Mouse (Mus musculus) heart, embryonic 15.5 days (tissue): ENCODE measurements around the gene Fadd. TPM values are rescaled to one million over a fixed set of nuclear protein-coding genes. Genes with fewer than 3 reads are reported as not detected.
A peak's percentile ranks its signal among the peaks of the same experiment; 100 is the strongest.

Source experiments
- ATAC-seq: fragments of 200-750 bp; cut with Nextera tagmentation; replicated peaks from 2 replicates; pipeline ENCODE4 v1.8.0; 2017; ENCODE audit warnings: low read depth, moderate TSS enrichment; ENCODE audit not compliant: insufficient number of reproducible peaks, insufficient read depth, low FRiP score
- H3K27ac ChIP-seq: fragments of 300-500 bp; sonication (generic); 2 replicates; pipeline ENCODE4 v1.5.1; 2015; ENCODE audit warnings: mild to moderate bottlenecking, inconsistent platforms
- H3K27me3 ChIP-seq: fragments of 300-500 bp; sonication (generic); 2 replicates; pipeline ENCODE4 v1.6.1; 2015; ENCODE audit warnings: inconsistent platforms
- H3K36me3 ChIP-seq: fragments of 300-500 bp; sonication (generic); 2 replicates; pipeline ENCODE4 v1.6.1; 2015; ENCODE audit warnings: mild to moderate bottlenecking, inconsistent platforms
- H3K4me1 ChIP-seq: fragments of 300-500 bp; sonication (generic); replicated peaks from 2 replicates; pipeline ENCODE4 v1.6.1; 2015; ENCODE audit warnings: inconsistent platforms
- H3K4me2 ChIP-seq: fragments of 300-500 bp; sonication (generic); 2 replicates; pipeline ENCODE4 v1.6.1; 2015; ENCODE audit warnings: inconsistent platforms, mild to moderate bottlenecking, moderate library complexity
- H3K4me3 ChIP-seq: fragments of 300-500 bp; sonication (generic); 2 replicates; pipeline ENCODE4 v1.5.1; 2015; ENCODE audit warnings: mild to moderate bottlenecking, inconsistent platforms
- H3K9ac ChIP-seq: fragments of 300-500 bp; sonication (generic); 2 replicates; pipeline ENCODE4 v1.6.1; 2015; ENCODE audit warnings: mild to moderate bottlenecking, inconsistent platforms
- H3K9me3 ChIP-seq: fragments of 300-500 bp; sonication (generic); replicated peaks from 2 replicates; pipeline ENCODE4 v1.6.1; 2016; ENCODE audit warnings: inconsistent platforms
- WGBS: fragments of 180-500 bp; shearing (Covaris S2); methylation state at CpG from one replicate; pipeline ENCODE4 v1.1.7; 2015; ENCODE audit warnings: mixed read lengths; 5-methylcytosine and 5-hydroxymethylcytosine counted together
- polyA plus RNA-seq: library from polyadenylated mRNA; unstranded; fragments of >200 nt; fragmentation: Nextera tagmentation; extraction: Ambion mirVana; gene quantifications from 2 replicates; pipeline ENCODE4 v1.2.1, GENCODE M21; 2015

Fadd gene
- polyA plus RNA-seq, 1 experiment from 2014 or later, result 11.0 TPM

DNA sequence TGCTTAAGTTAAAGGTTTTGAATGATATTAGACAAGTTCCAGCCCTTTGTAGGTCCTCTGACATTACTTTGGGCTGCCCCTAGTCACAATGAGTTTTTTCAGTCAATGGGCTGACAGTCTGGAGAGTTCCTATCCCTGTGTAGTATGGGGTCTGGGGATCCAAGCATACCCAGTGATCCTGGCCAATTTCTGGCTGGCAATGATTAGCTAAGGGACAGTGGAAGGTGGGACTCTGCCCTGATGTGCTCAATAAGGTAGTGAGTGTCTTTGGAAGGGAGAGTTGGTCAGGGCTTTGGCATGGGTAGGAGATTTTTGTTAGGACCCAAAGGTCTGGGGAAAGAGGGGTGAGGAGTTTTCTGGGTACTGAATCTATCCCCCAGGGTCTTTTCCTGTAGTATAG lies 10.7 kb downstream of the Fadd start:
- ATAC-seq, result no peak
- no peaks in the 10 kb centered on the region for H3K9me3 ChIP-seq
- H3K27ac ChIP-seq, result no peak overlapping the region

DNA sequence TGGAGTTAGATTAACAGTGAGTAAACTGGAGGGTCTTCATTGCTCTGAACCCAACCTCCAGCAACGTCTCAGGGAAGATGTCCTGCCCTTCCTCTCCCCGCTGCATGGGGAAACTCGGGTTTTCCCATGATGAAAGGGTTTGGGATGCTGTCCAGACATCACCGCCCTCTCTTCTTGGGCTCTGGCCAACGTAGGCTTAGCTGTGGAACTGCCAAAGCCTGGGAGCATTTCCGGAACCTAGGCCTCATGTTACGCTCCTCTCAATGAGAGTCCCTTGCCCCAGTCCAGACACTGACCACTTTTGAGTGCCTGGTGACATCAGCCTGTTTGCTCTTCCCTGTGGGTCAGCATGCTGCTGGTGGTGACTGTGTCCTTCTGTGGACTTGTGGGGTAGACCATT lies 12.8 kb downstream of the Fadd start:
- Histone ChIP-seq H3K27ac (peak overlapping the region; percentile 48; the same call in 1 of the 2 replicates), H3K4me1 (peaks cover 11% of the 10 kb centered on the region), H3K4me2 (no peak overlapping the region), H3K4me3 (no peak overlapping the region), H3K27me3 (no peaks in the 10 kb centered on the region), H3K9me3 (no peaks in the 10 kb centered on the region), H3K36me3 (no peaks in the 10 kb centered on the region), H3K9ac (no peak overlapping the region)
- ATAC-seq, result peak; percentile 67
- WGBS, result 33% methylated on average over 7 of the region's 7 CpGs

More for the DNA sequence above, 10.7 kb downstream of the Fadd start:
- no peaks in the 10 kb centered on the region for H3K27me3 ChIP-seq
- no peaks in the 10 kb centered on the region for H3K36me3 ChIP-seq
- no peak overlapping the region for H3K4me2 ChIP-seq
- peaks cover 10% of the 10 kb centered on the region for H3K4me1 ChIP-seq
- no peak overlapping the region for H3K4me3 ChIP-seq
- H3K9ac ChIP-seq, result no peak overlapping the region

DNA sequence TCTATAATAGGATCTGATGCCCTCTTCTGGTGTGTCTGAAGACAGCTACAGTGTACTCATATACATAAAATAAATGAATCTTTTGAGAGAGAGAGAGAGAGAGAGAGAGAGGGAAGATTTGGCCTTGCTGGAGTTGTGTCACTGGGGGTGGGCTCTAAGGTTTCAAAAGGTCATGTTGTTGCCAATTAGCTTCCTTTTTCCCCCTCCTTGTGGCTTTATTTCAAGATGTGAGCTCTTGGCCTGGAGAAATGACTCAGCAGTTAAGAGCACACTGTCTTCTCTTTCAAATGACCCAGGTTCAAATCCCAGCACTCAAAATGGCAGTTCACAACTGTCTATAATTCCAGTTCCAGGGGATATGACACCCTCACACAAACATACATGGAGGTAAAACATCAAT lies 14.2 kb downstream of the Fadd start:
- Histone ChIP-seq H3K4me1 (peaks cover 21% of the 10 kb centered on the region), H3K27me3 (no peaks in the 10 kb centered on the region), H3K4me3 (no peak overlapping the region), H3K36me3 (no peaks in the 10 kb centered on the region), H3K9me3 (no peaks in the 10 kb centered on the region), H3K27ac (no peak overlapping the region), H3K4me2 (no peak overlapping the region), H3K9ac (no peak overlapping the region)
- no peak for ATAC-seq

DNA sequence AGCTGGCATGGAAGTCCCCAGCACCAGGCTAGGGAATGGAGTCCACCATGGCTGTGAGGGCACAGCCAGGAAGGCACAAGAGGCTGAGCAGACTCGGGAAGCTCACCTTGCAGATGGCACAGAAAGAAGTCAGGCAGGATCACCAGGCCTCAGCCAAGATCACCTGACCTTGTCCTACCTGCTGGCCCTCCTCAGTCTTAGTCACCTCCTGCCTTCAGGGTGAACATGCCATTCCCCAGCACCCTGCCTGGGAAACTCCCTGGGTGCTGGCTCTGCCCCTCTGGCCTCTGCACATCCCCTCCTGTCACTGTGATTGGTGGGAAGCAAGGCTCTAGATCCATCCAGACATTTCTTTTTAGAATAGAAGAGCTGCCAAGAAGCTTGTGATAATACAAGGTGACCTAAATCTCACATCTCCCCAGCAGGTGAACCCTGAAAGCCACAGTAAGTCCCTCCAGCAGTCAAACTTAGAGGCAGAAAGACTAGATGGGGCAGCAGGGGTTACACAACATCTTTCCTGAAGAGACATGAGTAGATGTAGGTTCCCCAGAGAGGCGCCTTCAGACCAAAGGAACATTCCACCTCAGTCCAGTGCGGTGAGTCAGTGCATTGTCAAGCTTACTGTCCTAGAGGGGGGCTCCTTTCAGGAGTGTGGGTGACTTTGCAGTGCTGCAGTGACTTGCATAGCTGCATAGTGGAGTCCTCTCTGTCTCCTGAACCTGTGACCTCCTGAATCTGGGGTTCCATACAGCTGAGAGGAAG lies 15.2 kb downstream of the Fadd start:
- Histone ChIP-seq H3K4me2 (no peak overlapping the region), H3K36me3 (no peaks in the 10 kb centered on the region), H3K4me1 (peaks cover 21% of the 10 kb centered on the region), H3K27ac (no peak overlapping the region), H3K27me3 (no peaks in the 10 kb centered on the region), H3K9ac (no peak overlapping the region), H3K9me3 (no peaks in the 10 kb centered on the region), H3K4me3 (no peak overlapping the region)
- no peak for ATAC-seq
- 64% methylated on average over 3 of the region's 3 CpGs for WGBS

DNA sequence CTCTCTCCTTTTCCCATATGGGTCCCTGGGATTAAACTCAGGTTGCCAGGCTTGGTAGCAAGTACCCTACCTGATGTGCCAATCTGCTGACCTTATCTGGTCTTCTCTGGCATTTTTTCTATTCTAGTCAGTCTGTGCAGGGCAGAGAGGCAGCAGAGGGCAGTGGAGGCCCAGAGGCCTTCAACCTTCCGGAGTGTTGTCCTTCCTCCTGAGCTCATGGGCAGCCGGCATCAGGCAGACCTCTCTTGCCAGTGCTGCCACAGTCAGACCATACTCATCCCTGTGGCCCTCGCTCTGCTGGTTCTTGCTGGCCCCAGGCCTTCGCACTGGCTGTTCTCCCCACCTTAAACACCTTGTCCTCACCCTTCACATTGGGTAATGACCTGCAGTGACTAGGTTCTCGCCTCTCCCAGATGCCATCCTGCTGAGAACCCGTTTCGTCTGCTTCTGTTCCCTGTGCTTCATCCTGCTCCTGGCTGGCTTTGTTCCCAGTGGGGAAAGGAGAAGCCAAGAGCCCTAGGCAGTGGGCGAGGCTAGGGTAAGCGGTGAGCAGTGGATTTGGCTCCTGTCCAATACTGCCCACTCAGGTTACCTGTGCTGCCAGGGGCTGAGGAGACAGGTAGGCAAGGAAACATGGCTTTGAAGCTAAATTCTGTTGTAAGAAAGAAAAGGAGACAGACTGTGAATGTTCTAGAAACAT lies 18.7 kb downstream of the Fadd start:
- WGBS, result 49% methylated on average over 9 of the region's 9 CpGs
- H3K4me1 ChIP-seq, result peaks cover 11% of the 10 kb centered on the region; the same call in 1 of the 2 replicates
- H3K4me3 ChIP-seq, result no peak overlapping the region
- no peak overlapping the region for H3K27ac ChIP-seq
- ATAC-seq, result peak; percentile 1; the same call in 1 of the 2 replicates
- H3K9me3 ChIP-seq, result no peaks in the 10 kb centered on the region
- no peaks in the 10 kb centered on the region for H3K27me3 ChIP-seq
- no peaks in the 10 kb centered on the region for H3K36me3 ChIP-seq
- no peak overlapping the region for H3K4me2 ChIP-seq
- no peak overlapping the region for H3K9ac ChIP-seq

DNA sequence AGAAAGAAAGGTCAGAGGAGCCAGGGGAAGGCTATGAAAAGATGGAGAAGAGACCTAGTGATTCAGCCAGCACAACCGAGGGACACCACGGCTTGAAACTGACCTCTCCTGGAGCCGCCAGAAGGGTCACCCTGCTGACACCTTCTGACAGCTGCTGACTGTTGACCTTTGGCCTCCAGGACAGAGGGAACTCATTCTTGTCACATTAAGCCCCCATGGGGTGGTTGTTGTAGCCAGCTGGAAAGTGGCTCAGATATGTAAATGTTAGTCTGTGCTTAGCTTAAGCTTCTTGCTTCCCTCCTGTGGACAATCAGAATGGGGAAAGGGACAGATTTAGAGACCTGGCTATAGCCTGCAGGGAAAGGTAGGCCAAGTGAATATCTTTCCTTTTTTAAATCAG lies 20.2 kb downstream of the Fadd start:
- no peaks in the 10 kb centered on the region for H3K9me3 ChIP-seq
- no peak overlapping the region for H3K27ac ChIP-seq
- H3K27me3 ChIP-seq, result no peaks in the 10 kb centered on the region
- no peak overlapping the region for H3K9ac ChIP-seq
- H3K4me1 ChIP-seq, result peaks cover 11% of the 10 kb centered on the region; the same call in 1 of the 2 replicates
- no peak overlapping the region for H3K4me3 ChIP-seq
- no peak overlapping the region for H3K4me2 ChIP-seq
- H3K36me3 ChIP-seq, result no peaks in the 10 kb centered on the region
- ATAC-seq, result no peak
- WGBS, result 21% methylated on average over 3 of the region's 3 CpGs

DNA sequence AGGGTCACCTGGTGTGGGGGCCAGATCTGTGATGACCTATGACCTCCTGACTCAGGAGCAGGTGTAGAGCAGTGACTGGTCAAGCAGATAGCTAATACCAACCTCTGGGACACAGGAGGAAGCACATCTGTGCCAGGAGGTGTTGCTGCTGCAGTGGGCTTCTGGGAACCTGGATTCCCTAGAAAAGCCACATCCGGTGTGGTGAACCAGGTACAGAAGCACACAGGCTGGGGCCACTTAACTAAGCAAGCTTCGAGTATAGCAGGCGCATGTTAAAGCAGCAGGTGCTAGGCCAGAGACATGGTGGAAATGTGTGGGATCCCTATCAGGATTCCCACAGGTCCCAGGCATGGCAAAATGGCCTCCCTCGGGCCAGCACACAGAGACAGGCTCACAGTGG lies 21.7 kb downstream of the Fadd start:
- Histone ChIP-seq H3K4me1 (peaks cover 11% of the 10 kb centered on the region; the same call in 1 of the 2 replicates), H3K27ac (no peak overlapping the region), H3K4me2 (no peak overlapping the region), H3K27me3 (no peaks in the 10 kb centered on the region), H3K36me3 (no peaks in the 10 kb centered on the region), H3K9ac (no peak overlapping the region), H3K9me3 (no peaks in the 10 kb centered on the region), H3K4me3 (no peak overlapping the region)
- 81% methylated on average over 4 of the region's 4 CpGs for WGBS
- ATAC-seq, result no peak

DNA sequence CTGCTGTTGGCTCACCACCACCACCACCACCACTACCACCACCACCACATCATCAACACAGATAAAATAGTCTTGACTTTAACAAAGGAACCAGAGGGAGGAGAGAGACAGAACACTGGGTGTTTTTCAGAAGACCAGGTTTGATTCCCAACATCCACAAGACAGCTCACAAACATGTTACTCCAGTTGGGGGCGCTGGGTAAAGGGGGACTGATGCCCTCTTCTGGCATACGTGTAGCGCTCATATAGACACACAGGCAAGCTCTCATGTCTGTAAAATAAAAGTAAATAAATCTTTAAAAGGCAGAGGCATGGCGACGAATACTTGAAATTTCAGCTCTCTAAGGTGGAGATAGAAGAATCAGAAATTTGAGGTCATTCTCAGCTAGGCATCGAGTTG lies 23.7 kb downstream of the Fadd start:
- 57% methylated on average over 6 of the region's 6 CpGs for WGBS
- Histone ChIP-seq H3K36me3 (no peaks in the 10 kb centered on the region), H3K27ac (no peak overlapping the region)

DNA sequence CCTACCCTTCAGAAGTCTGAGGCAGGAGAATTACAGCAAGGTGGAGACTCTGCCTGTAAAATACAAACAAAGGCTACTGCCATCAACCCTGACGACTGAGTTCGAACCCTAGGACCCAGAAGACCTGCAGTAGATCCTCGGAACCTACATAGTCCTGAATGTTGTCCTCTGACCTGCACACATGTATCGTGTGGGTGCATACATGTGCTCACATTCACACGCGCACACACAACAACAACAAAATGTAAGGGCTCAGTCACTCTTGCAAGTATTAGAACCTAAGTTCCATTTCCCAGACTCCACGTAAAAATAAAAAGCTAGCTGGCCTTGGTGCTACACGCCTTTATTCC lies 28.2 kb downstream of the Fadd start:
- peak overlapping the region; percentile 91 for H3K4me3 ChIP-seq
- peak overlapping the region; percentile 74 for H3K4me2 ChIP-seq
- 25% methylated on average over 8 of the region's 8 CpGs for WGBS
- no peaks in the 10 kb centered on the region for H3K9me3 ChIP-seq
- peaks cover 23% of the 10 kb centered on the region for H3K4me1 ChIP-seq
- no peak for ATAC-seq
- H3K36me3 ChIP-seq, result peaks cover 27% of the 10 kb centered on the region
- H3K27me3 ChIP-seq, result no peaks in the 10 kb centered on the region
- H3K27ac ChIP-seq, result no peak overlapping the region
- H3K9ac ChIP-seq, result peak overlapping the region; percentile 54

More for the DNA sequence above, 23.7 kb downstream of the Fadd start:
- Histone ChIP-seq H3K9ac (no peak overlapping the region), H3K4me1 (peaks cover 7% of the 10 kb centered on the region; the same call in 1 of the 2 replicates), H3K9me3 (no peaks in the 10 kb centered on the region), H3K4me3 (no peak overlapping the region), H3K27me3 (no peaks in the 10 kb centered on the region), H3K4me2 (no peak overlapping the region)
- no peak for ATAC-seq

DNA sequence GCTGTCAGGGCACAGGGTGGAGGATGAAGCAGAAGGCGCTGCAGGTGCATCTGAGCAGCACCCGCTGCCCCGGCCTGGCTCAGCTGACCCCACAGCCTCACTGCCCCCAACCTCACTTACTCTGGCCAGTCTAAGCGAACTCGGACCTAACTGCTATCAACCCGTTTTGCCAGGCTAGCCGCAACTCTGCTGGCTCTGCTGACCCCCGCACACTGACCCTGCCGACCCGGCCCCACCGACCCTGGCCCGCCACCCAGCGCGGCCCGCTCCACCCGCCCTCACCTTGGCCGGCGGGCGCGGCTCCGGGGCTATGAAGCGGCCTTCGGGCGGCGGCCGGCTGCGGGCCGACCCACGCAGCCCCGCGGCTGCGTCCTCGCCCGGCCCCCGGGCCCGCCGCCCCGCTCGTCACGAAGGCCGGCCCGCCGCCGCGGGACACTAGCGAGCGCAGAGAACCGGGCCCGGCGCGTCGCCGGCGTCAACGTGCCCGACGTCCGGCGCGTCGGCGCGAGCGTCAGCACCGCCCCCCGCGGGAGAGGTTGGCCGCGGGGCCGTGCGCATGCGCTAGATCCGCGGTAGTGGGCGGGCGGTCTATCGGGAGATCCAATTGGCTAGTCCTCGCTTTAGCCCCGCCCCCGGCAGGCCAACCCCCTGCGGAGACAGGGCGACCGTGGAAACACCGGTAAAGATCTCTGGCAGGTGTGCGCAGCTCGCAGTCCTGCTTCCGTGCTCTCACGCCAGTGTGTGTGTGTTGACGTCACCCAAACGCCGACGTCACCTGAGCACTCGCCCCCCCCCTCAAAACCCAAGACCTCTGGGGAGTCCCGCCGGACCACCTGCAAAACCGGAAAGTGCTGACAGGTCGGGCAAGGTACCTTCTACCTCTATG lies 28.8 kb downstream of the Fadd start, which contains the start of gene Ppfia1:
Gene Ppfia1 (minus strand): TSS at position 493 of the 886 bp plus-strand sequence.
- peak within 1 kb of the TSS; percentile 74 for H3K4me2 ChIP-seq
- peaks cover 23% of the 10 kb centered on the region for H3K4me1 ChIP-seq
- no peaks in the 10 kb centered on the region for H3K9me3 ChIP-seq
- under 1% methylated on average over 96 of the region's 97 CpGs for WGBS
- peaks cover 28% of the 10 kb centered on the region for H3K36me3 ChIP-seq
- peak within 1 kb of the TSS; percentile 94 for H3K9ac ChIP-seq
- peak within 1 kb of the TSS; percentile 55 for H3K27ac ChIP-seq
- H3K27me3 ChIP-seq, result no peaks in the 10 kb centered on the region
- H3K4me3 ChIP-seq, result peak within 1 kb of the TSS; percentile 91
- peak; percentile 97 for ATAC-seq

DNA sequence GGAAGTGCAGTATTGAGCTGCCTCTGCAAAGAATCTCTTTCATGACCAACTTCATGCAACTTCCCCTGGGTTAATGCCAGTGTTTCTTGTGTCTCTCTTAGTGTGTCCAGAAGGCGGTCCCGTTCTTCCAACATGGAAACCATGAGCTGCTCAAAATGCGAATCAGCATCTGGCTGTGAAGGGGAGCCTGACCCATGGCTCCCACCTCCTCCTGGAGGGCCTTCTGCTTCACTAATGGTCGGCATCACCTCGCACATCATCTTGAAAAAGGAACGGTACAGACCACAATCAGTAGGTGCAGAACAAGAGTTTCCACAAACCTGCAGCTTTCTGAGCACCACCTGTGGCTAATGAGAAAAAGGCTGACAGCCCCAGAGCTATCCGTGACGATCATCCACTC lies 30.0 kb downstream of the Fadd start:
- no peak overlapping the region for H3K27ac ChIP-seq
- H3K4me3 ChIP-seq, result peak overlapping the region; percentile 91
- H3K4me1 ChIP-seq, result peaks cover 23% of the 10 kb centered on the region
- no peaks in the 10 kb centered on the region for H3K9me3 ChIP-seq
- no peaks in the 10 kb centered on the region for H3K27me3 ChIP-seq
- H3K36me3 ChIP-seq, result peaks cover 28% of the 10 kb centered on the region
- H3K4me2 ChIP-seq, result peak overlapping the region; percentile 70
- ATAC-seq, result no peak
- H3K9ac ChIP-seq, result peak overlapping the region; percentile 94
- 82% methylated on average over 8 of the region's 8 CpGs for WGBS
